Mouse (Mus musculus) monocyte, adult 5-6 weeks (primary cell): ENCODE data around the gene Sdk2. TPM values are rescaled to one million over a fixed set of nuclear protein-coding genes. Genes with fewer than 3 reads are reported as not detected.

Source experiments
- ATAC-seq: fragments of 153-309, 156-312 bp; replicated peaks from 2 replicates; pipeline ENCODE4 v1.8.0; 2017; ENCODE audit warnings: mild to moderate bottlenecking; ENCODE audit not compliant: low TSS enrichment, insufficient number of reproducible peaks, severe bottlenecking, poor library complexity, low FRiP score
- total RNA-seq: library from RNA; stranded (forward); fragments of 200-1000, 200-491, 200-594 nt; gene quantifications from 3 replicates; pipeline ENCODE4 v1.2.3, GENCODE M21; 2017

Sdk2 gene
- total RNA-seq, 1 experiment from 2014 or later, result 0.19 TPM

GRCm38 (mm10) chr11:114051361-114051760 is 15.5 kb downstream of the Sdk2 start:
- ATAC-seq, result no peak

- ATAC-seq, result no peak
Measured at GRCm38 (mm10) chr11:114050511-114050910, 16.3 kb downstream of the Sdk2 start.

GRCm38 (mm10) chr11:114047887-114048331 is 18.9 kb downstream of the Sdk2 start:
- ATAC-seq, result no peak

GRCm38 (mm10) chr11:114046927-114047326 is 19.9 kb downstream of the Sdk2 start:
- no peak for ATAC-seq

- no peak for ATAC-seq
Measured at GRCm38 (mm10) chr11:114044373-114044772, 22.5 kb downstream of the Sdk2 start.

GRCm38 (mm10) chr11:114043530-114043929 is 23.3 kb downstream of the Sdk2 start:
- ATAC-seq, result no peak

GRCm38 (mm10) chr11:114040391-114041035 is 26.3 kb downstream of the Sdk2 start:
- ATAC-seq, result no peak

GRCm38 (mm10) chr11:114038036-114038435 is 28.8 kb downstream of the Sdk2 start:
- no peak for ATAC-seq

- ATAC-seq, result no peak
Measured at GRCm38 (mm10) chr11:114031491-114031890, 35.4 kb downstream of the Sdk2 start.

- no peak for ATAC-seq
Measured at GRCm38 (mm10) chr11:114030214-114030613, 36.6 kb downstream of the Sdk2 start.

- no peak for ATAC-seq
Measured at GRCm38 (mm10) chr11:114028512-114028911, 38.3 kb downstream of the Sdk2 start.

GRCm38 (mm10) chr11:114028021-114028420 is 38.8 kb downstream of the Sdk2 start:
- no peak for ATAC-seq

- no peak for ATAC-seq
Measured at GRCm38 (mm10) chr11:114025056-114025455, 41.8 kb downstream of the Sdk2 start.

- no peak for ATAC-seq
Measured at GRCm38 (mm10) chr11:114023965-114024364, 42.9 kb downstream of the Sdk2 start.

GRCm38 (mm10) chr11:114022166-114022565 is 44.7 kb downstream of the Sdk2 start:
- ATAC-seq, result no peak

- no peak for ATAC-seq
Measured at GRCm38 (mm10) chr11:114019087-114019486, 47.8 kb downstream of the Sdk2 start.

- no peak for ATAC-seq
Measured at GRCm38 (mm10) chr11:114016889-114017392, 49.9 kb downstream of the Sdk2 start.

- no peak for ATAC-seq
Measured at GRCm38 (mm10) chr11:114016108-114016888, 50.5 kb downstream of the Sdk2 start.

GRCm38 (mm10) chr11:114011523-114011922 is 55.3 kb downstream of the Sdk2 start:
- no peak for ATAC-seq

GRCm38 (mm10) chr11:114005879-114006278 is 61.0 kb downstream of the Sdk2 start:
- no peak for ATAC-seq
